Mouse (Mus musculus) limb, embryonic 10.5 days (tissue): ENCODE results near the gene Adsl. TPM values are rescaled to one million over a fixed set of nuclear protein-coding genes. Genes with fewer than 3 reads are reported as not detected.
A peak's percentile ranks its signal among the peaks of the same experiment; 100 is the strongest.
"Not testable (repeated sequence)": the region's sequence is repeated elsewhere in the genome, so short reads cannot be mapped to it uniquely, and the experiment has no call there.

Source experiments
- DNase-seq: peaks from one replicate; pipeline ENCODE4 v3.0.0-alpha.2; 2017; ENCODE audit warnings: low spot score
- H3K27ac ChIP-seq: fragments of 300-500 bp; sonication (generic); 2 replicates; pipeline ENCODE4 v1.5.1; 2016; ENCODE audit warnings: mild to moderate bottlenecking
- H3K27me3 ChIP-seq: fragments of 300-500 bp; sonication (generic); 2 replicates; pipeline ENCODE4 v1.6.1; 2016; ENCODE audit warnings: low read depth, mild to moderate bottlenecking; ENCODE audit not compliant: poor library complexity, severe bottlenecking
- H3K36me3 ChIP-seq: fragments of 300-500 bp; sonication (generic); 2 replicates; pipeline ENCODE4 v1.6.1; 2016; ENCODE audit warnings: mild to moderate bottlenecking, moderate library complexity
- H3K4me1 ChIP-seq: fragments of 300-500 bp; sonication (generic); 2 replicates; pipeline ENCODE4 v1.6.1; 2016
- H3K4me3 ChIP-seq: fragments of 300-500 bp; sonication (generic); 2 replicates; pipeline ENCODE4 v1.5.1; 2016; ENCODE audit warnings: mild to moderate bottlenecking, moderate library complexity
- H3K9me3 ChIP-seq: fragments of 300-500 bp; sonication (generic); replicated peaks from 2 replicates; pipeline ENCODE4 v1.6.1; 2016; ENCODE audit warnings: mild to moderate bottlenecking
- WGBS: fragments of 180-500 bp; shearing (Covaris S2); methylation state at CpG from one replicate; pipeline ENCODE4 v1.1.7; 2016; 5-methylcytosine and 5-hydroxymethylcytosine counted together
- polyA plus RNA-seq: library from polyadenylated mRNA; unstranded; fragments of >200 nt; fragmentation: Nextera tagmentation; extraction: Ambion mirVana; gene quantifications from 2 replicates; pipeline ENCODE4 v1.2.1, GENCODE M21; 2016

Adsl gene
- polyA plus RNA-seq = 213 and 259 TPM in 2 replicates

DNA sequence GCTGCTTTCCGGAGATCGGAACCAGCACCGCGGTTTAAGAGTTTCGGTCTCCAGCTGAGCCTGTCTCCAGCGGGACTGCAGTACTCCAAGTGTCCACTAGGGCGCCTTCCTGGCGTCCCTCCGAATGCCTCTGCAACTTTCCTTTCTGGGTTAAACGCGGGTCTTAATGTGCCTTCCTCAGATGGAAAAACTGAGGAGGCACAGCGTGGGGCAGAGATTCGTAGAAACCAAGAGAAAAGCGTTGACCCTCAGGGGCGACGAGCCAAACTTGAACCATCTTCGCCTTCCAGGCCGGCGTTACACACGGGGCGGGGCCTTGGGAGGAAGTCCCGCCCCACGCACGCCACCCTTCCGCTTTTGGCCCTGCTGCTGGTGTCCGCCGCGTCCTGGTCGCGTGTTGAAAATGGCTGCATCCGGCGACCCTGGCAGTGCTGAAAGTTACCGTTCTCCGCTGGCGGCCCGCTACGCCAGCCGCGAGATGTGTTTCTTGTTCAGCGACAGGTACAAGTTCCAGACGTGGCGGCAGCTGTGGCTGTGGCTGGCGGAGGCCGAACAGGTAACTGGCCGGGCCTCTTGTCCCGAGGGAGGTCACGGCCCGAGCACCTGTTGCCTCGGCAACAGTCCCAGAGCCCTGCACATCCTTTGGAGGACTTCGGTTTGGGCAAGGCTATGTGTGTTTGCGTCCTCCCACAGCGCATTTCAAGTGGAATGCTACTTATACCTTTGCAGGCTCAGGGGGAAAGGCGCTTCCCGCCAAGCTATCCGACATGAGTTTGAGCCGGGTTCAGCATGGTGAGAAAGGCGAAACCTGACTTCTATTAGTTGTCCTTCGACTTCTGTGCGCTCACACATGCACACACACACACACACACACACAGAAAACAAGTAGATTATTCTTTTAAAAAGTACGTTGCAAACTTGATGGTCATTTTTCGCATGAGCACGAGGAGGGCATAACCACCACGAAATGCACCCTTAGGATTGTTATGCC lies at the start of gene Adsl:
TSS of gene Adsl (plus strand) at position 346 of the 991 bp plus-strand sequence.
- Histone ChIP-seq H3K27ac (peak within 1 kb of the TSS; percentile 87), H3K9me3 (no peaks in the 10 kb centered on the region), H3K4me3 (peak within 1 kb of the TSS; percentile 85), H3K4me1 (peaks cover 14% of the 10 kb centered on the region), H3K27me3 (no peaks in the 10 kb centered on the region), H3K36me3 (peaks cover 32% of the 10 kb centered on the region)
- peak; percentile 94 for DNase-seq
- WGBS = under 1% methylated on average over 63 of the region's 63 CpGs

DNA sequence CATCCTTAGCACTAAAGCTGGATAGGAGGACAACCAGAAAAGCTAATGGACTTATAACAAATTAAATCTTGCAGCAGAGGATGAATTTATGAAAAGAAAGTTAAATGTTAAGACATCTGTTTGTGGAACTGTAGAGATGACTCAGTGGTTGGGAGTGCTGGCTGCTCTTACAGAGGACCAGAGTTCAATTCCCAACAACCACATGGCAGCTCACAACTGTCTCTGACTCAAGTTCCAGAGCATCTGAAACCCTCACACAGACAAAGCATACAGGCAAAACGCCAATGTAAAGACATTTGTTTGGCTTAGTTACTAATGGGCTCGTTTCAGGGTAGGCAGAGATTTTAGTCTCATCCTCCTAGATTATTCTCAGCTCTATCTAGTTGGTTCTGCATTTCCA lies 48.5 kb upstream of the Adsl start:
- H3K36me3 ChIP-seq = peaks cover 99% of the 10 kb centered on the region
- 94% methylated on average over 2 of the region's 2 CpGs for WGBS
- H3K4me3 ChIP-seq = no peak overlapping the region
- no peak for DNase-seq
- no peaks in the 10 kb centered on the region for H3K27me3 ChIP-seq
- H3K9me3 ChIP-seq = no peaks in the 10 kb centered on the region
- H3K27ac ChIP-seq = no peak overlapping the region
- no peaks in the 10 kb centered on the region for H3K4me1 ChIP-seq

DNA sequence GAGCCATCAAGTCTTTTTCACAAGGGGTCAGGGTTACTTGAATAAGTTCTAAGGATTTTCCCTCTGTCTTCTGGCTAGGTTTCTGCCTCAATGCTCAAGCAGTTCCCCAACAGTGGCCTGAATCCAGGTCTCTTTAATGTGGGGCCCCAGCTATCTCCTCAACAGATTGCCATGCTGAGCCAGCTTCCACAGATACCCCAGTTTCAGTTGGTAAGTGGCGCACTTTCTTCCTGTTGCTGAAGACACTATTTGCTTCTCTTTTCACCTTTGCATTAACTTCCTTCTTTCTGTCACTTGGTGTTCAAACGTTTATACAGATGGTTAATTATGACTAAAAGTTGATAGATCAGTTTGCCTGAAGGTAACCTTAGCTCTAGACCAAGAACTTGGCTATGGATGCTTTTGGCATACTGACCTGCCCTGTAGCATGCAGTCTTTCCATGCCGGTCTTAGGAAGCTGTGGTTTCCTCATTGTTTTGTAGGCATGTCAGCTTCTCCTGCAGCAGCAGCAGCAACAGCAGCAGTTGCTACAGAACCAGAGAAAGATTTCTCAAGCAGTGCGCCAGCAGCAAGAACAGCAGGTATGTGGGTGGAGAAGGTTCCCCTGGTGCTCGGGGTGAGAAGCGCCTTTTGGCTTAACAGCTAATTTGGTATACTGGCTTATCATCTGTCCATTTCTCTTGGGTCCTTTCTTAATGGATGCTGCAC lies 46.3 kb upstream of the Adsl start:
- no peak for DNase-seq
- H3K36me3 ChIP-seq = peaks cover 99% of the 10 kb centered on the region

DNA sequence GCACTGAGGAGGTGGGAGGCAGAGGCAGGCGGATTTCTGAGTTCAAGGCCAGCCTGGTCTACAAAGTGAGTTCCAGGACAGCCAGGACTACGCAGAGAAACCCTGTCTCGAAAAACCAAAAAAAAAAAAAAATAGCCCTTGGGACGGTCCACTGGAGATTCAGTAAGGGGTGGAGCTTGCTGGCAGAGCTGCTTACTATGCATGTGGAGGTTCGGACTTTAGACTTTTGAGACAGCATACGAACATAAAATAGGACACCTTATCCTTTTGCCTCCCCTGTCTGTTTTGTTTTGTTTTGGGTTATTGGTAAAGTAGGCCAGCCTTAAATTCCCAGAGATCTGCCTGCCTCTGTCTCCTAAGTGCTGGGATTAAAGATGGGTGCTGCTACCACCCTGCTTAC lies 43.5 kb upstream of the Adsl start:
- WGBS = 96% methylated on average over 6 of the region's 6 CpGs
- H3K27ac ChIP-seq, H3K27me3 ChIP-seq, H3K4me3 ChIP-seq, DNase-seq, H3K9me3 ChIP-seq, H3K4me1 ChIP-seq: not testable (repeated sequence)
- H3K36me3 ChIP-seq = peaks cover 89% of the 10 kb centered on the region

More for the DNA sequence above, 46.3 kb upstream of the Adsl start:
- H3K27ac ChIP-seq = no peak overlapping the region
- 93% methylated on average over 6 of the region's 6 CpGs for WGBS
- no peaks in the 10 kb centered on the region for H3K27me3 ChIP-seq
- H3K4me3 ChIP-seq = no peak overlapping the region
- H3K9me3 ChIP-seq = no peaks in the 10 kb centered on the region
- no peaks in the 10 kb centered on the region for H3K4me1 ChIP-seq

GRCm38 (mm10) chr15:80910183-80910582 lies 38.1 kb upstream of the Adsl start:
- H3K27ac ChIP-seq = no peak overlapping the region
- 92% methylated on average over 3 of the region's 3 CpGs for WGBS
- no peak overlapping the region for H3K4me3 ChIP-seq
- H3K27me3 ChIP-seq = no peaks in the 10 kb centered on the region
- peaks cover 87% of the 10 kb centered on the region for H3K36me3 ChIP-seq
- no peaks in the 10 kb centered on the region for H3K4me1 ChIP-seq
- no peaks in the 10 kb centered on the region for H3K9me3 ChIP-seq
- DNase-seq = no peak

GRCm38 (mm10) chr15:80910790-80911531 lies 37.3 kb upstream of the Adsl start:
- Histone ChIP-seq H3K4me3 (no peak overlapping the region), H3K4me1 (no peaks in the 10 kb centered on the region), H3K9me3 (no peaks in the 10 kb centered on the region), H3K36me3 (peaks cover 87% of the 10 kb centered on the region), H3K27me3 (no peaks in the 10 kb centered on the region), H3K27ac (no peak overlapping the region)
- no peak for DNase-seq
- WGBS = 88% methylated on average over 4 of the region's 4 CpGs

DNA sequence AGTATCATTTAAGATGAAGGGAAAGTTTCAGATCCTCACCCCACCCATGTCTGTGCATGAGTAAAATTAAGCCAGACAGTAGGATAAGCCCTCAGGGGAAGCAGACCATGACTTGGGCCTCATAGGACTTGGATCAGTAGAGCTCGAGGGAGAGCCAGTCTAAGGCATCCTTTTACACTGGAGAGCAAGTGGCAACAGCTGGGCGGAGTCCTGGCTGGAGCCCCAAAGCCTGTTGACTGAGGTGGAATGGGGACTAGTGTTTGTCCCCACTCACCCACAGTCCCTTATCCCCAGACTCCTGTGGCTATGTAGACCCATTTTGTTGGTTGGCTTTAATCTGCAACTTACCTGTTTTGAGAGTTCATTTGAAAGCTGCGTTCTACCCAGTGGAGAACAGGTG lies 36.1 kb upstream of the Adsl start:
- H3K27ac ChIP-seq = no peak overlapping the region
- no peaks in the 10 kb centered on the region for H3K27me3 ChIP-seq
- no peaks in the 10 kb centered on the region for H3K4me1 ChIP-seq
- no peak overlapping the region for H3K4me3 ChIP-seq
- no peaks in the 10 kb centered on the region for H3K9me3 ChIP-seq
- H3K36me3 ChIP-seq = peaks cover 87% of the 10 kb centered on the region
- no peak for DNase-seq
- 91% methylated on average over 3 of the region's 3 CpGs for WGBS

GRCm38 (mm10) chr15:80913803-80914202 lies 34.5 kb upstream of the Adsl start:
- H3K27me3 ChIP-seq = no peaks in the 10 kb centered on the region
- no peaks in the 10 kb centered on the region for H3K4me1 ChIP-seq
- H3K9me3 ChIP-seq = no peaks in the 10 kb centered on the region
- no peak overlapping the region for H3K27ac ChIP-seq
- H3K4me3 ChIP-seq = no peak overlapping the region
- peaks cover 94% of the 10 kb centered on the region for H3K36me3 ChIP-seq
- no peak for DNase-seq
- 93% methylated on average over 1 of the region's 1 CpGs for WGBS

DNA sequence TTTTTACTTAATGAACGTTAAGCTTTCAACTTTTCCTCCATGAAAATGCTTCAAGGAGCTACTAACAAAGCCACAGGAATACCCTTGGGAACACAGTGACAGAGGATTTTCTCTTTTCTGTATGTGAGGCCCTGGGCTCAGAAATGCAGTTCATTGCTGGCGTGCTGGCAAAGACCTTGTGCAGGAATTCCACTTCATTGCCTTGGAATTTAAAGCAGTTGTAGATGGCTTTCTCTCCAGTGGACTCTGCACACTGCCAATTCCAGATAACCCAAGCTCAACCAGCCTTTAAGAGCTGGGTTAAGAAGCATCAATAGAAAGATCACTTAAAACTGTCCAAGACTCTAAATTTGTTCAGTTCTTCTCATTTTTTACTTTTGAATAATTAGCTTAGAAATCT lies 32.4 kb upstream of the Adsl start:
- no peaks in the 10 kb centered on the region for H3K9me3 ChIP-seq
- H3K27ac ChIP-seq = no peak overlapping the region
- H3K36me3 ChIP-seq = peaks cover 98% of the 10 kb centered on the region
- 90% methylated on average over 2 of the region's 2 CpGs for WGBS
- no peaks in the 10 kb centered on the region for H3K4me1 ChIP-seq
- H3K27me3 ChIP-seq = no peaks in the 10 kb centered on the region
- no peak overlapping the region for H3K4me3 ChIP-seq
- DNase-seq = no peak

DNA sequence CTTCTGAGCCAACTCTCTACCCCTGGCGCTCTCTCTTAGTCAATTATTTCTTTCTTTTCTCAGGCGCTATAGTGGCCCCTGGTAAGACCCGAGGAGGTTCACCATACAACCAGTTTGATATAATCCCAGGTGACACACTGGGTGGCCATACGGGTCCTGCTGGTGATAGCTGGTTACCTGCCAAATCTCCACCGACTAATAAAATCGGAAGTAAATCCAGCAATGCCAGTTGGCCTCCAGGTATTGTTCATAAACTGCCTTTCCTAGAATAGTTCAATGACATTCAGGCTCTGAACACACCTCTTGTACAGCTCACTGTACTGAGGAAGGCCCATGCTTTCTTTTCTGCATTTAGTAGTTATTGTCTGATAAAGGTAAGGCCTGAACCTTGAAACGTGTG lies 31.7 kb upstream of the Adsl start:
- Histone ChIP-seq H3K36me3 (peaks cover 98% of the 10 kb centered on the region), H3K27ac (no peak overlapping the region), H3K9me3 (no peaks in the 10 kb centered on the region), H3K4me3 (no peak overlapping the region), H3K4me1 (no peaks in the 10 kb centered on the region), H3K27me3 (no peaks in the 10 kb centered on the region)
- 97% methylated on average over 7 of the region's 7 CpGs for WGBS
- no peak for DNase-seq

DNA sequence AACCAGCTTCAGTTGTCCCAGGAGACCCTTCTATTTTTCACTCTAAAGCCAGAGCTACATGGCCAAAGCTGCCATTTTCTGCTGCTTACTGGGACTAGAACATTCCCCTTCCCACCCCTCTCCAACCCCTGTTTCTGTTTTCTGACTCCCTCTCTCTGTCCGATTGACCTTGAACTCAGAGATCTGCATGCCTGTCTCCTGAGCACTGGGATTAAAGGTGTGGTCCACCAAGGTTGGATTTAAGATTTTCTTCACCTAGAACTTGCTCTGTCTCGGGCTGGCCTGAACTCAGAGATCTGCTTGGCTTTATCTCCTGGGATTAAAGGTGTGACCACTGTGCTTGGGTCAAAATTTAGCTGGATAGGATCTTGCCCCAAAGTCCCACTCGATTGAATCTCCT lies 27.9 kb upstream of the Adsl start:
- no peak for DNase-seq
- H3K36me3 ChIP-seq = peaks cover 96% of the 10 kb centered on the region
- WGBS = 97% methylated on average over 3 of the region's 3 CpGs
- no peak overlapping the region for H3K27ac ChIP-seq
- no peaks in the 10 kb centered on the region for H3K9me3 ChIP-seq
- no peak overlapping the region for H3K4me3 ChIP-seq
- no peaks in the 10 kb centered on the region for H3K4me1 ChIP-seq
- no peaks in the 10 kb centered on the region for H3K27me3 ChIP-seq

DNA sequence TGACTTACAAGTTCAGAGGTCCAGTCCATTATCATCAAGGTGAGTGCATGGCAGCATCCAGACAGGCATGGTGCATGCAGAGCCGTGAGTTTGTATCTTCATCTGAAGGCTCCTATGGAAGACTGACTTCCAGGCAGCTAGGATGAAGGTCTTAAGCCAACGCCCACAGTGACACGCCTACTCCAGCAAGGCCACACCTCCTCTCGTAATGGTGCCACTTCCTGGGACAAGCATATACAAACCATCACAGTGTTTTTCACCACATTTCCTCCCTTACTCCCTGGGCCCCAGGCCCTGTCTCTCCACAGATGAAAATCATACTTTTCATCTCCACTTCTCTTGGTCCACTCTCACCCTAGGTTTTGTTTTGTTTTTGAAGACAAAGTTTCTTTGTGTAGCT lies 26.5 kb upstream of the Adsl start:
- H3K27me3 ChIP-seq = no peaks in the 10 kb centered on the region
- H3K27ac ChIP-seq = no peak overlapping the region
- no peak overlapping the region for H3K4me3 ChIP-seq
- H3K9me3 ChIP-seq = no peaks in the 10 kb centered on the region
- H3K36me3 ChIP-seq = peaks cover 96% of the 10 kb centered on the region
- no peak for DNase-seq
- WGBS = 91% methylated on average over 4 of the region's 4 CpGs
- H3K4me1 ChIP-seq = no peaks in the 10 kb centered on the region
